Mouse (Mus musculus) embryonic facial prominence, embryonic 13.5 days (tissue): ENCODE measurements around the gene Vgll4. TPM values are rescaled to one million over a fixed set of nuclear protein-coding genes. Genes with fewer than 3 reads are reported as not detected.

Experiments used
- ATAC-seq: fragments of 200-750 bp; cut with Nextera tagmentation; 2 replicates; pipeline ENCODE4 v1.8.0; 2017; ENCODE audit warnings: low read depth; ENCODE audit not compliant: insufficient number of reproducible peaks, insufficient read depth, low FRiP score, low TSS enrichment
- H3K27ac ChIP-seq: fragments of 300-500 bp; sonication (generic); 2 replicates; pipeline ENCODE4 v1.5.1; 2015; ENCODE audit warnings: moderate library complexity, mild to moderate bottlenecking, inconsistent platforms
- H3K27me3 ChIP-seq: fragments of 300-500 bp; sonication (generic); 2 replicates; pipeline ENCODE4 v1.6.1; 2015; ENCODE audit warnings: mild to moderate bottlenecking, inconsistent platforms
- H3K36me3 ChIP-seq: fragments of 300-500 bp; sonication (generic); 2 replicates; pipeline ENCODE4 v1.6.1; 2015; ENCODE audit warnings: mild to moderate bottlenecking, inconsistent platforms
- H3K4me1 ChIP-seq: fragments of 300-500 bp; sonication (generic); 2 replicates; pipeline ENCODE4 v1.6.1; 2015; ENCODE audit warnings: inconsistent platforms
- H3K4me2 ChIP-seq: fragments of 300-500 bp; sonication (generic); 2 replicates; pipeline ENCODE4 v1.6.1; 2015; ENCODE audit warnings: moderate library complexity, mild to moderate bottlenecking, inconsistent platforms
- H3K4me3 ChIP-seq: fragments of 300-500 bp; sonication (generic); 2 replicates; pipeline ENCODE4 v1.5.1; 2015; ENCODE audit warnings: mild to moderate bottlenecking, inconsistent platforms
- H3K9ac ChIP-seq: fragments of 300-500 bp; sonication (generic); 2 replicates; pipeline ENCODE4 v1.6.1; 2015; ENCODE audit warnings: mild to moderate bottlenecking, inconsistent platforms
- H3K9me3 ChIP-seq: fragments of 300-500 bp; sonication (generic); 2 replicates; pipeline ENCODE4 v1.6.1; 2016; ENCODE audit warnings: inconsistent platforms
- WGBS: fragments of 180-500 bp; shearing (Covaris S2); methylation state at CpG from one replicate; pipeline ENCODE4 v1.1.7; 2015; ENCODE audit warnings: mixed read lengths; 5-methylcytosine and 5-hydroxymethylcytosine counted together
- polyA plus RNA-seq: library from polyadenylated mRNA; unstranded; fragments of >200 nt; fragmentation: Nextera tagmentation; extraction: Ambion mirVana; gene quantifications from 2 replicates; pipeline ENCODE4 v1.2.1, GENCODE M21; 2015

Gene Vgll4
- polyA plus RNA-seq, 1 experiment from 2014 or later: 148 TPM

DNA sequence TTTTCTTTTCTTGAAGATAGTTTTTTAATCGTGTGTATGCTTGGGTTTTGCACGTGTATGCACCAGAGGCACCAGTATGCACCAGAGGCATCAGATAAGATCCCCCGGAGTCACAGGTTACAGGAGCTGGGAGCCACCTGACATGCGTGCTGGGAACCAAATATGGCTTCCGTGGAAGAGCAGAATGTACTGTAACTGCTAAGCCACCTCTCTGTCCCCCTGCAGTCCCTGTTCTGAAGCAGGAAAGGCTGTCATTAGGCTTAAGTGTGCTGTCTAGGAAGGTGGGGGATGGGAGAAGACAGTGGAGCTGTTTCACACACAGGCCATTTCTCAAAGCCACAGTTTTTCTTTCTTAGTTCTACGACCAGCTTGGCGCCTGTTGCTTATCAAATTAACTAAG lies 121.0 kb downstream of the Vgll4 start:
- Histone ChIP-seq H3K4me2 (no peak overlapping the region), H3K9ac (no peak overlapping the region), H3K27ac (peak overlapping the region; percentile 44), H3K9me3 (no peaks in the 10 kb centered on the region), H3K27me3 (no peaks in the 10 kb centered on the region), H3K4me3 (no peak overlapping the region), H3K36me3 (no peaks in the 10 kb centered on the region), H3K4me1 (peaks cover 68% of the 10 kb centered on the region)
- WGBS: 46% methylated on average over 7 of the region's 7 CpGs
- no peak for ATAC-seq

DNA sequence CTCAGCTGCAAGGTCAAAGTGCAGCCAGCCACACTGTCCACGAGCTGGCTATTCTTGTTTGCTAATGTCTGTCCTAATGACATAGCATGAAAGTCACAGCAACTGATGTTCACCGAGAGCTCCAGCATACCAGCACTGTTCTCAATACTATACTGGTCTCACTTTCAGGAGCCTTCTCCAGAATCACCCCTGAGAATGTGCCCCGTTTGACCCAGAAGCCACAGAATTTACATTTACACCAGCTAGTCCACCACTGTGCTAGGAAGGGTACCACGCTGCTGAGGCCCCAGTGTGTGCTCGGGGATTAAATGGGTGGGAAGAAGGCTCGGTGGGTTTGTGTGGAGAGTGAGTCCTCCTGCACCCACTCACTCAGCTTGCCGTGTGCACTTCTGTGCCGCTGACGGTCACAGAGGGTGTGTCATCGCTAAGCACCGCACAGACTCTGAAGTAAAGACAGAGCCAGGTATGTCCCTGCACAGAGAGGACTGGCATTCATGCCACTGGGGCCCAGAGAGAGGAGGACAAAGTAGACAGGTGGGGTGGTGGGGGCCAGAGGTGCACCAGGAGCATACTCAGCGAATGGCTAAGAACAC lies 122.1 kb downstream of the Vgll4 start:
- H3K4me2 ChIP-seq: no peak overlapping the region
- WGBS: 80% methylated on average over 12 of the region's 12 CpGs
- H3K36me3 ChIP-seq: no peaks in the 10 kb centered on the region
- H3K27ac ChIP-seq: no peak overlapping the region
- no peak overlapping the region for H3K4me3 ChIP-seq
- H3K4me1 ChIP-seq: peaks cover 58% of the 10 kb centered on the region
- no peak overlapping the region for H3K9ac ChIP-seq
- no peaks in the 10 kb centered on the region for H3K27me3 ChIP-seq
- no peak for ATAC-seq
- peaks cover 4% of the 10 kb centered on the region; the same call in 1 of the 2 replicates for H3K9me3 ChIP-seq

DNA sequence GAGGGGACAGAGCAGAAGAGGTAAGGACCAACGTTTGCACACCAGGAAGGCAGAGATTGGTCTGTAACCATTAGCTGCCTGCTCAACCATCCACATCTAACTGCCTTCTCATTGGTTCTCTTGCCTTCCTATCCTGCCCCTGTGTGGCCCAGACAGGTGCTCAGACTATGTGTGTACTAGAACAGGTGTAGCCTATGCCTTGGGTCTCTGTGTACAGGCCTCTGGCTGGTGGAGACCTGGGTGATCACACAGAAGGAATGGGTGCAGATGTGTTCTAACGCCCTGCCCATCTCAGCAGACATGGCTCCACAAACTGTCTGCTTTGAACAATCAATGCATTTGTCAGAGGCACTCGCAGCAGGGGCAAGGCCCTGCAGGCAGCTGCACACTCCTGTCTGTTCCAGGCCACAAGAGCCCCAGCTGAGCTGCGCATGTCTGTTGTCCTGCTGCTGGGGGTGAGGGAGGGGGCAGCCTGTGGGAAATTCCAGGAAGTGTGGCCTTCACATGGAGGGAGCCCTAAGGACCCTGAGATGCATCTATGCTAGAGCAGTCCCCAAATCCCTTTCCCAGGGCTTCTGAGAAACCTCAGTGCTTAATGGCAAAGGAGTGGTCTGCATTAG lies 123.5 kb downstream of the Vgll4 start:
- Histone ChIP-seq H3K9ac (0 out of 2 replicates have a peak overlapping the region, but pooled peaks have one; percentile 16), H3K4me2 (no peak overlapping the region), H3K36me3 (no peaks in the 10 kb centered on the region), H3K27ac (0 out of 2 replicates have a peak overlapping the region, but pooled peaks have one; percentile 48), H3K4me1 (peaks cover 58% of the 10 kb centered on the region), H3K27me3 (no peaks in the 10 kb centered on the region), H3K9me3 (peaks cover 4% of the 10 kb centered on the region; the same call in 1 of the 2 replicates), H3K4me3 (no peak overlapping the region)
- no peak for ATAC-seq
- 17% methylated on average over 4 of the region's 4 CpGs for WGBS

DNA sequence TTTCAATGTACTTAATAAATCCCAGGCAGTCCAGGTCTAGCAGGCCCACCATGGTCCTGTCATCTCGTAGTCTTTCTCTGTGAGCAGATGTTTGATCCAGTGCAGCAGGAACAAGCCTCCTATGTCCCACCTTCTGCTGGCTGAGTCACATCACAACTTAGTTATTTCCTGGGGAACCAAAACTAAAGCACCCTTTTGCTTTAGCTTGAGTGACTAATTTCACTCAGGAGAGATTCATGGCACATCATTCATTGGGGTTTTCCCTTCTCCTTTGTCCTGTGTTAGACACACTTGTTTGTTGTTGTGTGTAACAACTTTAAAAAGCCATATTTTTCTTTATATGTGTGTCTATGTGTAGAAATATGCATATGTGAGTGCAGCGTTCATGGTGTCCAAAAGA lies 126.9 kb downstream of the Vgll4 start:
- Histone ChIP-seq H3K9me3 (peaks cover 4% of the 10 kb centered on the region; the same call in 1 of the 2 replicates), H3K4me2 (no peak overlapping the region), H3K27ac (peak overlapping the region; percentile 71), H3K4me3 (no peak overlapping the region), H3K27me3 (no peaks in the 10 kb centered on the region), H3K9ac (no peak overlapping the region), H3K36me3 (no peaks in the 10 kb centered on the region), H3K4me1 (peaks cover 59% of the 10 kb centered on the region)
- ATAC-seq: no peak
- 65% methylated on average over 2 of the region's 2 CpGs for WGBS

DNA sequence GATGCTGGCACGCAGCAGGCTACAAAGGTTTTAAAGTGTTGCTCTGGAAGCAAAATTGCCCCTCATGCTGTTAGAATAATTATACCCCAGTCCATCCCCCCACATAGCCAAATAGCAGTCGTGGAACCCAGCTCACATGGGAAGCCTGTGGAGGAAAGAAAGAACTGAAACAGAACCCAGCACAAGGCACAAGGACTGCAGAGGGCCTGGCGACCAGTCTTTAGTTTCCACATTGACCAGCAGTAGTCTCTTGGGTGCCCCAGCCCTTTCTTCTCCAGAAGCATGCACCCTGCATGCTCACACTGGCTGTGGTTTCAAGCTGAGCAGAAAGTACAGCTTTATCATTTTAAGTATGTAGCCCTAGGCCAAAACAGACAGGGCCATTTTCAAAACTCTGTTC lies 127.7 kb downstream of the Vgll4 start:
- Histone ChIP-seq H3K27ac (peak overlapping the region; percentile 71), H3K4me1 (peaks cover 53% of the 10 kb centered on the region), H3K9ac (peak overlapping the region; percentile 22; the same call in 1 of the 2 replicates), H3K4me2 (no peak overlapping the region), H3K9me3 (peaks cover 4% of the 10 kb centered on the region; the same call in 1 of the 2 replicates), H3K4me3 (no peak overlapping the region), H3K36me3 (no peaks in the 10 kb centered on the region), H3K27me3 (no peaks in the 10 kb centered on the region)
- no peak for ATAC-seq
- 44% methylated on average over 3 of the region's 3 CpGs for WGBS

DNA sequence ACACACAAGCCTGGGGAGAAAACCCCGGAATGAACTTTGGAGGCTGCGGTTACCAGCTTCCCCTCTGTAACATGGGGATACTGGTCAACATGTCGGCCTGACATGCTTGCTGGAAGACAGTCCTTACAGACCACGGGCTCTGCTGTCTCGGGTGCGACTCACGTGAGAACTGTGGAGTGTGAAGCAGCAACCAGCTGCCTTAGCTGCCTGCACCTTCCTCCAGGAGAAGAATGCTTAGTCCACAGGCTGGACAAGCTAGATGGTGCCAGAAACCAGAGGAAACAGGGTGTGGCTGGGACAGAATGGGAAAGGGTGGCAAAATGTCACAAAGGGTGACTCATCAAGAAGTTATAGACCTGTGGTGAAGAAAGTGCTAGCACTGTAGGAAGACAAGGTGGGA lies 129.8 kb downstream of the Vgll4 start:
- Histone ChIP-seq H3K4me1 (peaks cover 47% of the 10 kb centered on the region), H3K27me3 (no peaks in the 10 kb centered on the region), H3K27ac (no peak overlapping the region), H3K4me2 (no peak overlapping the region), H3K36me3 (no peaks in the 10 kb centered on the region), H3K4me3 (no peak overlapping the region), H3K9ac (no peak overlapping the region), H3K9me3 (peaks cover 4% of the 10 kb centered on the region; the same call in 1 of the 2 replicates)
- WGBS: 88% methylated on average over 7 of the region's 7 CpGs
- no peak for ATAC-seq

DNA sequence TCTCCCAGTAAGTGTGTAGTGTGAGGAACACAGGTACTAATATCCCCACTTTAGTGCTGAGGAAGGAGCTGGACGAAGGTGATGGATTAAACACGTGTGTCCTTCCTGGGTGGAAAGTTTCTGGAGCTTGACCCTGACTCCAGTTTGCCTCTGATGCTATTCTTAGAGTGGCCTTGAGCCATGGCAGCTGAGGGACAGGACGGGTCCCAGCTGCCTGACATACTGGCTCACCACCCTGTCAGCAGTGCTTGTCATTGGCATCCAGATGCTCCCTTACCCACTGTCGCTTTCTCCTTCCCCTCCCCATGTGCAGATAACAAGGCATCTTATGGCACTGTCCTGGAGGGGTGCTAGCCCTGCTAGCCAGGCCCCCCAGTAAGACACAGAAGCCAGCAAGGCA lies 130.9 kb downstream of the Vgll4 start:
- Histone ChIP-seq H3K4me3 (no peak overlapping the region), H3K9ac (no peak overlapping the region), H3K27ac (peak overlapping the region; percentile 39; the same call in 1 of the 2 replicates), H3K4me2 (no peak overlapping the region), H3K27me3 (no peaks in the 10 kb centered on the region), H3K9me3 (peaks cover 4% of the 10 kb centered on the region; the same call in 1 of the 2 replicates), H3K36me3 (no peaks in the 10 kb centered on the region), H3K4me1 (peaks cover 55% of the 10 kb centered on the region)
- WGBS: 93% methylated on average over 4 of the region's 4 CpGs
- ATAC-seq: no peak

DNA sequence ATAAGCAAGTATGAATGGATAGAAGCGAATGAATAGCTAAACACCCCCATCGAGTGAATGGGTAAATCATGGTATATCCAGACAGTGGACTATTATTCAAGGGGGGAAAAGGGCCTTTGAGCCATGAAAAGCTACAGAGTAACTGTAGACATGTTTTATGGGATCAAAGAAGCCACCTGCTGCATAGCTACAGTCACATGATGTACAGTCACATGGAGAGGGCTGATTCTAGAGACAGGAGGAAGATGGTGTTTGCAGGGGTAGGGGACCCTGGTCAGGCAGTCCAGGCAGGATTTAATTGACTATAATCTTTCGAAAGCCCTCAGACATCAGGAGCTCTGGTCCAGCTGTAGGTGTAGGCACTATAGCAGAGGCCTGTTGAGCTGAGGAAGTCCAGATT lies 133.4 kb downstream of the Vgll4 start:
- ATAC-seq: no peak
- Histone ChIP-seq H3K27ac (no peak overlapping the region), H3K27me3 (no peaks in the 10 kb centered on the region), H3K36me3 (no peaks in the 10 kb centered on the region), H3K9ac (no peak overlapping the region), H3K4me3 (no peak overlapping the region), H3K4me2 (no peak overlapping the region), H3K4me1 (peaks cover 65% of the 10 kb centered on the region), H3K9me3 (no peaks in the 10 kb centered on the region)
- WGBS: 84% methylated on average over 3 of the region's 3 CpGs

DNA sequence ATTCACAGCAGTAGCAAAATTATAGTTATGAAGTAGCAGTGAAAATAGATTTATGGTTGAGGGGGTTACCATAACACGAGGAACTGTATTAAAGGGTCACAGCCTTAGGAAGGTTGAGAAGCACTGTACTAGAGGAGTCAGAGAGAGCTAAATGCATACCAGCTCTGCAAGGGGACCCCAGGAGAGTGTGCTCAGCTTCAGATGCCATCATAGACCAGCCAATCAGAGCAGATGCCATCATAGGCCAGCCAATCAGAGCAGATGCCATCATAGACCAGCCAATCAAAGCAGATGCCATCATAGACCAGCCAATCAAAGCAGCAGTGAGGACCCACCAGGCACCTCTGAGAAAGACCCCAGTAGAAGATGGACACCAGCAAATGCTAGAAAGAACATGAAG lies 134.0 kb downstream of the Vgll4 start:
- H3K4me3 ChIP-seq: no peak overlapping the region
- H3K9me3 ChIP-seq: no peaks in the 10 kb centered on the region
- peaks cover 58% of the 10 kb centered on the region for H3K4me1 ChIP-seq
- no peak for ATAC-seq
- no peaks in the 10 kb centered on the region for H3K36me3 ChIP-seq
- WGBS: 83% methylated on average over 1 of the region's 1 CpGs
- H3K4me2 ChIP-seq: no peak overlapping the region
- H3K9ac ChIP-seq: no peak overlapping the region
- H3K27me3 ChIP-seq: no peaks in the 10 kb centered on the region
- H3K27ac ChIP-seq: no peak overlapping the region; the same call in 1 of the 2 replicates

DNA sequence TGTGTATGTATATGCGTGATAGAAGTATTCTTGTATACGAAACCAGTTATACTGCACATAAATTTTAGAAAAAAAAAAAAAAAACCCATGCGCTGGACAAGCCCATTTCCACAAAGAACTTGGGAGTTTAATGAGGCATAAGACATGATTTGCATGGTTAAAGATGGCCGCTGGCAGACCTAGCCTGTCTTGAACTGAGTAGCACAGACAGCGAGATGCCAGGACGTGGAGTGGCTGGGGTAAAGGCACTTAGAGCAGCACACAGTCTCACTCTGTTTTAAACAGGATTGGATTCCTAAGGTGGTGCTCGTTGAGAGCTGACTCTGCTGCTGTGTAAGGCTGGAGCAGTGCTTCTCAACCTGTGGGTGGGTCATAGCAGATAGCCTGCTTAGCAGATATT lies 134.4 kb downstream of the Vgll4 start:
- H3K9me3 ChIP-seq: no peaks in the 10 kb centered on the region
- no peak overlapping the region for H3K4me3 ChIP-seq
- H3K4me1 ChIP-seq: peaks cover 55% of the 10 kb centered on the region
- no peak overlapping the region for H3K9ac ChIP-seq
- no peaks in the 10 kb centered on the region for H3K27me3 ChIP-seq
- no peak overlapping the region for H3K4me2 ChIP-seq
- WGBS: 82% methylated on average over 7 of the region's 7 CpGs
- 0 out of 2 replicates have a peak overlapping the region, but pooled peaks have one; percentile 5 for H3K27ac ChIP-seq
- no peak for ATAC-seq
- no peaks in the 10 kb centered on the region for H3K36me3 ChIP-seq

DNA sequence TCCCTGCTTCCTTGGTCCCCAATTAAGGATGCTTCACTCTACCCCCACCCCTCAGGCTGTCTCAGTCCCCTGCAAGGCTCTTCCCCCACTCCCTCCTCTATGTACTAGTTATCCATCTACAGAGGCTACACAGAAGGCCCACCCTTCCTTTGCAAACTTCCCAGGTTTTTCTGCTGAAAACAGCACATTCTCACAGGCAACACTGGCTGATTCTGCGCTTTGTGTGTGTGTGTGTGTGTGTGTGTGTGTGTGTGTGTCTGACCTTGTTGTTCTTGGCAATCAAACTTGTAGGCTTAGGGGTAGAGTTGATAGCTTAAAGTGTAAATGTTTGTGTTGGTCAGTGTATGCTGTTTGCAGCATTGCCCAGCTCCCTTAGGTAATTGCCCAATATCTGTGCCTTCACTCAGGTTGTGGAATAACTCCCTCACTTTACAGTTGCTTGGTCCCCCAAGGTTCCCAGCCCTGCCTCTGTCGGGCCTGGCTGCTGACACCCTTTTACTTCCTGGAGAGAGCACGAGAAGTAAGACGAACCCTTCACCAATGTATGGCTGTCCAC lies 135.9 kb downstream of the Vgll4 start:
- Histone ChIP-seq H3K4me1 (peaks cover 41% of the 10 kb centered on the region), H3K4me3 (no peak overlapping the region), H3K36me3 (no peaks in the 10 kb centered on the region), H3K4me2 (no peak overlapping the region), H3K9me3 (no peaks in the 10 kb centered on the region), H3K27ac (peak overlapping the region; percentile 79), H3K9ac (no peak overlapping the region), H3K27me3 (no peaks in the 10 kb centered on the region)
- ATAC-seq: no peak
- WGBS: 60% methylated on average over 4 of the region's 4 CpGs
